Mouse (Mus musculus) stomach, postnatal 0 days (tissue): ENCODE results near the gene Ppp1r7. TPM values are rescaled to one million over a fixed set of nuclear protein-coding genes. Genes with fewer than 3 reads are reported as not detected.

Experiments
- ATAC-seq: fragments of 200-750 bp; cut with Nextera tagmentation; 2 replicates; pipeline ENCODE4 v1.8.0; 2017; ENCODE audit not compliant: low FRiP score, low TSS enrichment
- DNase-seq: peaks from one replicate; pipeline ENCODE4 v3.0.0-alpha.2; 2016; ENCODE audit warnings: low spot score
- H3K27ac ChIP-seq: fragments of 300-500 bp; sonication (generic); replicated peaks from 2 replicates; pipeline ENCODE4 v1.5.1; 2014; ENCODE audit warnings: mild to moderate bottlenecking, control low read depth
- H3K27me3 ChIP-seq: fragments of 300-500 bp; sonication (generic); 2 replicates; pipeline ENCODE4 v1.6.1; 2014; ENCODE audit warnings: low read length; ENCODE audit not compliant: control insufficient read depth, insufficient read depth
- H3K36me3 ChIP-seq: fragments of 300-500 bp; sonication (generic); 2 replicates; pipeline ENCODE4 v1.6.1; 2014; ENCODE audit warnings: low read length, mixed read lengths; ENCODE audit not compliant: control insufficient read depth, insufficient read depth
- H3K4me1 ChIP-seq: fragments of 300-500 bp; sonication (generic); replicated peaks from 2 replicates; pipeline ENCODE4 v1.6.1; 2014; ENCODE audit warnings: antibody characterized with exemption; ENCODE audit not compliant: control insufficient read depth, insufficient read depth
- H3K4me2 ChIP-seq: fragments of 300-500 bp; sonication (generic); replicated peaks from 2 replicates; pipeline ENCODE4 v1.6.1; 2014; ENCODE audit warnings: low read depth, mild to moderate bottlenecking, control low read depth, moderate library complexity
- H3K4me3 ChIP-seq: fragments of 300-500 bp; sonication (generic); 2 replicates; pipeline ENCODE4 v1.5.1; 2014; ENCODE audit warnings: low read depth, low read length, control low read depth
- H3K9ac ChIP-seq: fragments of 300-500 bp; sonication (generic); 2 replicates; pipeline ENCODE4 v1.6.1; 2014; ENCODE audit warnings: mild to moderate bottlenecking, low read length, control low read depth, mixed read lengths
- H3K9me3 ChIP-seq: fragments of 300-500 bp; sonication (generic); 2 replicates; pipeline ENCODE4 v1.6.1; 2016; ENCODE audit warnings: low read length; ENCODE audit not compliant: control insufficient read depth
- CTCF ChIP-seq: IDR thresholded peaks from 2 replicates; pipeline ENCODE4 v1.5.1; 2016; ENCODE audit warnings: antibody characterized with exemption, low read depth, mild to moderate bottlenecking, moderate library complexity
- EP300 ChIP-seq: optimal IDR thresholded peaks from 2 replicates; pipeline ENCODE3; 2016; ENCODE audit warnings: antibody characterized with exemption
- WGBS: fragments of 180-500 bp; shearing (Covaris S2); extraction: QIAGEN DNeasy Blood & Tissue Kit; methylation state at CpG from one replicate; pipeline ENCODE4 v1.1.7; 2014; 5-methylcytosine and 5-hydroxymethylcytosine counted together
- microRNA-seq: library from miRNA; unstranded; fragments of <30 nt; microRNA quantifications from one replicate; pipeline ENCODE4, GENCODE M21; 2016
- polyA plus RNA-seq: library from polyadenylated mRNA; unstranded; fragments of >200 nt; fragmentation: Nextera tagmentation; extraction: Ambion mirVana; gene quantifications from 2 replicates; pipeline ENCODE4 v1.2.1, GENCODE M21; 2015

Gene Ppp1r7
- polyA plus RNA-seq, 1 experiment from 2014 or later = 37.8 TPM

DNA sequence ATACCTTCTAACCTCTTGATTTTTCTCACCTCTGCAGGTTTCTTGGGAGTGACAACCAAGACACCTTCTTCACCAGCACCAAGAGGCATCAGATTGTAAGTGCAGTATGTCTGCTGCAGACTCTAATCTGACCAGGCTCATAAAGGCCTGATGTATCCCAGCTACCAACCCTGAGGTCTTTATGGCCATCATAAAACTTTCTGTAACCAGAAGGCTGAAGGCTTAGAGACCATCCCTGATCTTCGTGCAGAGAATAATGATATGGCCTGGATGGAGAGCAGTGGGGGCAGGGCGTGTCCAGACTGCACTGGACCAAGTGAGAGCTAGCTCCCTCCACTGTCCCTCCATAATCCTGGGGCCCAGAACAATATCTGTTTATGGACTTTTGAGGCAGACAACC lies 44.5 kb downstream of the Ppp1r7 start:
- H3K4me2 ChIP-seq = no peak overlapping the region
- WGBS = 62% methylated on average over 2 of the region's 2 CpGs
- no peaks in the 10 kb centered on the region for H3K9me3 ChIP-seq
- H3K36me3 ChIP-seq = no peaks in the 10 kb centered on the region
- TF ChIP-seq CTCF = no peak
- no peak for TF ChIP-seq EP300
- ATAC-seq (no peak), DNase-seq (no peak)
- no peaks in the 10 kb centered on the region for H3K4me1 ChIP-seq
- no peak overlapping the region for H3K27ac ChIP-seq
- H3K27me3 ChIP-seq = no peaks in the 10 kb centered on the region
- H3K4me3 ChIP-seq = no peak overlapping the region
- no peak overlapping the region for H3K9ac ChIP-seq

DNA sequence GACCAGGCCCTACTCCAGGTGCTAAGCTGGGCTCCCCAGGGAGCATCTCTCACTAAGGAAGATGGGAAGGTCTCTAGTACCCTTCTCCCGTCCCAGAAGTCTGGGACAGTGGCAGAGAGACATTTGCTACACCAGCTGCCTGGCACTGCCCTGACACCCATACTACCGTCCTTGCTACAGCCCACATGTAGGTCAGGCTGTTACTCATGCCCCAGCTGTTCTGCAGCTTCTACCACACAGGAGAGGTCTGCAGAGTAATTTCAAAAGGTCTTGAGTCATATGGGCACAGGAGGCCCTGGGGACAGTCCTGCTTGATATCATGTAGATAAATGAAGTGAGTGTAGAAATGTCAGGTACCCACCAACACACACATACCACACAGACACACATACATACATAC lies 46.3 kb downstream of the Ppp1r7 start:
- DNase-seq = no peak
- TF ChIP-seq EP300 (no peak), CTCF (no peak)
- H3K4me1 ChIP-seq = no peaks in the 10 kb centered on the region
- WGBS = 66% methylated on average over 2 of the region's 2 CpGs
- H3K36me3 ChIP-seq = no peaks in the 10 kb centered on the region
- H3K27ac ChIP-seq = no peak overlapping the region
- no peaks in the 10 kb centered on the region for H3K9me3 ChIP-seq
- H3K9ac ChIP-seq = no peak overlapping the region
- no peaks in the 10 kb centered on the region for H3K27me3 ChIP-seq
- H3K4me3 ChIP-seq = no peak overlapping the region
- no peak for ATAC-seq
- no peak overlapping the region for H3K4me2 ChIP-seq

DNA sequence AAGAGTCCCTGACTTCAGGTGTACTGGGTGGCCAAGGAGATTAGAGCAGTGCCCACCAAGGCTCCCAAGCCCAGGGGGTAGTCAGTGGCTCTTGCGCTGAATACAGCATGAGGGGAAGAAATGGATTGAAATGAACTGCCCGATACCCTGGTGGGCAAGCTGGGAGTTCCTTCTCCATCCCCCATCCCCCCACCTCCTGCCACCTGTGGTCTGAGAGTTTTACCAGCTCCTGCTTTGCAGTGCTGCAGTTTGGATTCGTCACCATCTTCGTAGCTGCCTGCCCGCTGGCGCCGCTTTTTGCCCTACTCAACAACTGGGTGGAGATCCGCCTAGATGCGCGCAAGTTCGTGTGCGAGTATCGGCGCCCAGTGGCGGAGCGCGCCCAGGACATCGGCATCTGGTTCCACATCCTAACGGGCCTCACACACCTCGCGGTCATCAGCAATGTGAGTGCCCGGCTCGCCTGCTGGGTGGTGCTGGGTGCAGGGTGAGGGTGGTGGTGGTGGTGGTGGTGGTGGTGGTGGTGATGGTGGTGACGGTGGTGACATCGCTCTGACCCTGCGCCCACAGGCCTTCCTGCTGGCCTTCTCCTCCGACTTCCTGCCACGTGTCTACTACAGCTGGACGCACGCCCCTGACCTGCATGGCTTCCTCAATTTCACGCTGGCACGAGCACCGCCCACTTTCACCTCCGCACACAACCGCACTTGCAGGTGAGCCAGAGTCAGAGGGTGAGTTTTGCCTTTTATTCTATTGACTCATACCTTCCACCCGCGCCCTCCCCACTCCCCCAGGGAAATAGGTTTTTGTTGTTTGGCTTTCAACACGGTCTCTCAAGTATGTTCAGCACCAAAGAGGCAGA lies 58.8 kb downstream of the Ppp1r7 start:
- TF ChIP-seq EP300 = no peak
- TF ChIP-seq CTCF = peak; percentile 27; the same call in 1 of the 2 replicates
- H3K36me3 ChIP-seq = peaks cover 1% of the 10 kb centered on the region; the same call in 1 of the 2 replicates
- DNase-seq = peak; percentile 54
- peak overlapping the region; percentile 44 for H3K4me2 ChIP-seq
- H3K4me3 ChIP-seq = 0 out of 2 replicates have a peak overlapping the region, but pooled peaks have one; percentile 6
- H3K4me1 ChIP-seq = no peaks in the 10 kb centered on the region
- H3K9ac ChIP-seq = 0 out of 2 replicates have a peak overlapping the region, but pooled peaks have one; percentile 23
- no peak overlapping the region for H3K27ac ChIP-seq
- peak; percentile 58 for ATAC-seq
- WGBS = 14% methylated on average over 38 of the region's 38 CpGs
- H3K9me3 ChIP-seq = no peaks in the 10 kb centered on the region
- H3K27me3 ChIP-seq = no peaks in the 10 kb centered on the region

DNA sequence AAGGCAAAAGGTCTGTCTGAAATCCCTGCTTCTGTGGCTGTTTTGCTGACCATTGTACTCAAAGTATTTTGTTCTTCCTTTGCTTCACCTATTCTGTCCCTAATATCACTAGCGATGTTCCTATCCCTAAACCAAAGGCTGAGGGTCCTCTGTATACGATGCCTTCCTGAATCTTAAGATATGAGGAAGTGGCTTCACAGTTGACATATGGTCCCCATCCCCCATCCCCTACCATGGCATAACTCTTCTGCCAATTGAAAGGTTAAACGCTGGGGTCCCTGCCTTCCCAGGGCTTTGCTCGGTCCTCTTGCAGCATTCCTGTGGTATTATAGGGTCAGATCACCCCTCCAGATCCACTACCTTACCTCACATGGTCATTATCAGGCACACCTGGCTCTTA lies 60.7 kb downstream of the Ppp1r7 start:
- Histone ChIP-seq H3K9me3 (no peaks in the 10 kb centered on the region), H3K4me1 (no peaks in the 10 kb centered on the region), H3K36me3 (peaks cover 19% of the 10 kb centered on the region), H3K9ac (no peak overlapping the region), H3K4me3 (no peak overlapping the region), H3K4me2 (no peak overlapping the region), H3K27ac (no peak overlapping the region), H3K27me3 (no peaks in the 10 kb centered on the region)
- WGBS = 74% methylated on average over 4 of the region's 4 CpGs
- DNase-seq (no peak), ATAC-seq (no peak)
- TF ChIP-seq EP300 (no peak), CTCF (no peak)

Small RNA genes lying within 50 kb of the gene (microRNA-seq; reads per million reads assigned to microRNA genes)
- not detected for gene Mir6345
- not detected for gene Mir6902

Other genes with a start within 250 kb of the Ppp1r7 start
- 7.7 and 9.6 TPM in 2 replicates for gene Kif1a, start 240.9 kb upstream of the Ppp1r7 start, polyA plus RNA-seq
- gene Agxt, start 207.6 kb upstream of the Ppp1r7 start, polyA plus RNA-seq = 0.48 and 0.55 TPM in 2 replicates
- 27.8 and 34.3 TPM in 2 replicates for gene 2310007B03Rik, start 181.9 kb upstream of the Ppp1r7 start, polyA plus RNA-seq
- 0.04 and 0.06 TPM in 2 replicates for gene Crocc2, start 174.1 kb upstream of the Ppp1r7 start, polyA plus RNA-seq
- gene Sned1, start 107.0 kb upstream of the Ppp1r7 start, polyA plus RNA-seq = 1.4 and 1.5 TPM in 2 replicates
- 13.0 and 14.7 TPM in 2 replicates for gene Mterf4, start 36.9 kb upstream of the Ppp1r7 start, polyA plus RNA-seq
- 2.2 and 2.6 TPM in 2 replicates for gene Pask, start 628 bp downstream of the Ppp1r7 start, polyA plus RNA-seq
- 3.7 and 4.8 TPM in 2 replicates for gene Ano7, start 31.1 kb downstream of the Ppp1r7 start, polyA plus RNA-seq
- 106 and 155 TPM in 2 replicates for gene Hdlbp, start 136.0 kb downstream of the Ppp1r7 start, polyA plus RNA-seq
- 2.9 and 3.0 TPM in 2 replicates for gene Farp2, start 169.2 kb downstream of the Ppp1r7 start, polyA plus RNA-seq